Mouse (Mus musculus): Measurements from ENCODE around the gene Abca1. TPM values are rescaled to one million over a fixed set of nuclear protein-coding genes. Genes with fewer than 3 reads are reported as not detected.

Gene Abca1
- polyA plus RNA-seq, 1 experiment from 2014 or later: 4.1 TPM

DNA sequence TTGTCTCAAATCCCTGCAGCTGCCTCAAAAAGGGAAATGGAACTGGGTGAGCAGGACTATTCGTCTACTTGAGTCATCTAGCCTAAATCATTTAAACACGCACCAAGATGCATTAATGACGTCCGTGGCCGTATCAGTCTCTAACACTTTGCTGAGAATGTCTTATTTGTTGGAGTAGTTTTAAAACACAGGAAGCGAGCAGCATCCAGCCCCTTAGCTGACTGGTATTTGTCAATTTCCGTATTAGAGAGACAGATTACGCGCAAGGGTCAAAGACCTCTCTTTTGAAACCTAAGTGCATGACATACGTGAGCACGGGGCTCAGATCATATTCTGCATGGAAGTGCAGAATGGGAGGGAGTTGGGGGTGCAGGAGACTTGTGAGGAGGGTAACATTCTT lies 4.2 kb downstream of the Abca1 start:
- 77% methylated on average over 11 of the region's 11 CpGs for WGBS
- H3K4me2 ChIP-seq (ENCODE audit: low read depth, low read length): no peak overlapping the region
- H3K27me3 ChIP-seq (ENCODE audit: control insufficient read depth, insufficient read depth, low read length): no peaks in the 10 kb centered on the region
- no peak overlapping the region for H3K4me3 ChIP-seq (ENCODE audit: low read length)
- no peak overlapping the region for H3K9ac ChIP-seq (ENCODE audit: low read length)
- no peaks in the 10 kb centered on the region for H3K9me3 ChIP-seq (replicated peaks; ENCODE audit: control insufficient read depth, low read length)
- H3K27ac ChIP-seq (ENCODE audit: low read length): no peak overlapping the region
- no peaks in the 10 kb centered on the region for H3K36me3 ChIP-seq (ENCODE audit: control insufficient read depth, insufficient read depth)
- no peak for ATAC-seq (replicated peaks; ENCODE audit: extremely low read depth, insufficient read depth, low FRiP score)
- H3K4me1 ChIP-seq (ENCODE audit: control insufficient read depth, insufficient read depth, low read length): peaks cover 13% of the 10 kb centered on the region

DNA sequence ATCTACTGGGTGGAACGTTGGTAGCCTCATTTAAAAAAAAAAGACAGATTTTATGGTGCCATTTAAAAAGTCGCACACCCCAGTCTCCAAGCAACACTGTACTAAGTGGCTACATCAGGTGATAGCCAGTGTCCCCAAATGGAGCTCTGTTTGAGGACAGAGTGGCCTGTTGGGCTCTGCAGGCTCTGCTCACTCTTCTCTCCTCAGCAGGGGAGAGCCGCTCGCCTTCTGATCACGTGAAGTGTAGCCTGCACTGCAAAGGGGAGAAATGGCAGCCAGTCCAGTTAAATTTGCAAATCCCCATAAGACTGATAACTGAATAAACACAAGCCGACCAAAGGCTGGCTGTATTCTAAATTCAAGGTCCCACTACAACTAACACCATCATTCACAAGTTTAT lies 6.0 kb downstream of the Abca1 start:
- WGBS: 34% methylated on average over 6 of the region's 6 CpGs
- H3K4me1 ChIP-seq (ENCODE audit: control insufficient read depth, insufficient read depth, low read length): peaks cover 13% of the 10 kb centered on the region

DNA sequence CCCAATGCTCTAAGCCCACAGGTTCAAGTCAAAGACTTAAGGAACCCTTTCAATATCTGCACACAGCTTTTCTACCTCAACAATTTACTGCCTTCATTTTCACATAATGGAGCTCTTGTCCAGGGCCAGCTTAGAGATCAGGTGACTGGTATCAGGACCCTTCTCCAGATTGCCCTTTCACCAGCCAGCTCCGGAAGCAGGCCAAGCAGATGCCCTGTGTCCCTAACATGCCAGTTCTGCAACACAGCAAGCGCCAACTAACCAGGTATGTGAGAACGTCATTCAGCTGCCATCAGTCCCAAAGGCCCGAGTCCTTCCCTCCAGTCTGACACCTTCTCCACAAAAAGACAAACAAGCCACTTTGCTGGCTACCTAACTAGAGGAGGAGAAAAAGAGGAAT lies 6.6 kb downstream of the Abca1 start:
- Histone ChIP-seq H3K4me3 (ENCODE audit: low read length) (no peak overlapping the region), H3K27ac (ENCODE audit: low read length) (no peak overlapping the region), H3K9ac (ENCODE audit: low read length) (no peak overlapping the region), H3K9me3 (replicated peaks; ENCODE audit: control insufficient read depth, low read length) (no peaks in the 10 kb centered on the region), H3K4me2 (ENCODE audit: low read depth, low read length) (no peak overlapping the region), H3K4me1 (ENCODE audit: control insufficient read depth, insufficient read depth, low read length) (peaks cover 11% of the 10 kb centered on the region), H3K27me3 (ENCODE audit: control insufficient read depth, insufficient read depth, low read length) (no peaks in the 10 kb centered on the region), H3K36me3 (ENCODE audit: control insufficient read depth, insufficient read depth) (no peaks in the 10 kb centered on the region)
- WGBS: 60% methylated on average over 4 of the region's 4 CpGs
- no peak for ATAC-seq (replicated peaks; ENCODE audit: extremely low read depth, insufficient read depth, low FRiP score)

More for the DNA sequence above, 6.0 kb downstream of the Abca1 start:
- no peak overlapping the region for H3K27ac ChIP-seq (ENCODE audit: low read length)
- ATAC-seq (replicated peaks; ENCODE audit: extremely low read depth, insufficient read depth, low FRiP score): no peak
- H3K27me3 ChIP-seq (ENCODE audit: control insufficient read depth, insufficient read depth, low read length): no peaks in the 10 kb centered on the region
- no peak overlapping the region for H3K4me2 ChIP-seq (ENCODE audit: low read depth, low read length)
- no peak overlapping the region for H3K4me3 ChIP-seq (ENCODE audit: low read length)
- no peaks in the 10 kb centered on the region for H3K9me3 ChIP-seq (replicated peaks; ENCODE audit: control insufficient read depth, low read length)
- H3K9ac ChIP-seq (ENCODE audit: low read length): no peak overlapping the region
- H3K36me3 ChIP-seq (ENCODE audit: control insufficient read depth, insufficient read depth): no peaks in the 10 kb centered on the region

DNA sequence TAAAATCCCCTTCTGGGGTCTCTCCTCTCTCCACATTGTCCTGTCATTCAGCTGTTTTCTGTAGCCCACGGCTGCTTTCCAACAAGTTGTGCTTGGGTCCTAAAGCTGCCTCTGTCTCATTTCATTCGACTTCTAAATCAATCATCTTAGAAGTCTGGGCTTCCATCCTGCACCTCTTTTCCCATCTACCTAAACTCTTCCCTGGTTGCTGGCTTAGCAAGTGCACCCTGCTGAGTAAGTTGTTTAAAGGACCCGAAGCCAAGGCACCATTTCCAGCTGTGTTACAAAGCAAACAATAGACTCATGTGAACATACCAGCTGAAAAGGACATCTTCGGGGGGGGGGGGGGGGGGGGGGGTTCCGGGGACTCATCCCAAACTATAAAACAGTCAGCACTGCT lies 7.0 kb downstream of the Abca1 start:
- Histone ChIP-seq H3K4me1 (ENCODE audit: control insufficient read depth, insufficient read depth, low read length) (peaks cover 11% of the 10 kb centered on the region), H3K4me3 (ENCODE audit: low read length) (no peak overlapping the region), H3K27ac (ENCODE audit: low read length) (no peak overlapping the region), H3K27me3 (ENCODE audit: control insufficient read depth, insufficient read depth, low read length) (no peaks in the 10 kb centered on the region), H3K4me2 (ENCODE audit: low read depth, low read length) (no peak overlapping the region), H3K9me3 (replicated peaks; ENCODE audit: control insufficient read depth, low read length) (no peaks in the 10 kb centered on the region), H3K9ac (ENCODE audit: low read length) (no peak overlapping the region), H3K36me3 (ENCODE audit: control insufficient read depth, insufficient read depth) (no peaks in the 10 kb centered on the region)
- ATAC-seq (replicated peaks; ENCODE audit: extremely low read depth, insufficient read depth, low FRiP score): no peak
- 38% methylated on average over 4 of the region's 5 CpGs for WGBS

DNA sequence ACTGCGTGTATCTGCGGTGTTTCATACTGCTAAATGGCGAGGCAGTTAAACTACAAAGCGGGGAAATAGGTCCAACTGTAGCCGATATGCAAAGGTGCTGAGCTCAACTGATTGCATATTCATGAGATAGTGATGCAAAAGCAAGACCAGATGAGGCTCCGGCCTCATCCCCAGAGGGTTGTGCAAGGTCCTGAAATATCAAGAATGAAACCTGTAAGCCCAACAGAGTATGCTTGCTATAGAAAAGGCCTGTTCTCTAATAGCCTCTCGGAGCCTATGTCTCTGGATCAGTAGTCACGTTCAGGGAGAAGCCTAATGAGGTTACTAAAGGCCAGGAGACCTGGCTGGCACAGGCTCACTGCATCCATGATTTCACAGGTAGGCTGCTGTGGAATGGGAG lies 9.2 kb downstream of the Abca1 start:
- Histone ChIP-seq H3K36me3 (ENCODE audit: control insufficient read depth, insufficient read depth) (no peaks in the 10 kb centered on the region), H3K27me3 (ENCODE audit: control insufficient read depth, insufficient read depth, low read length) (no peaks in the 10 kb centered on the region), H3K4me2 (ENCODE audit: low read depth, low read length) (no peak overlapping the region), H3K27ac (ENCODE audit: low read length) (no peak overlapping the region), H3K9me3 (replicated peaks; ENCODE audit: control insufficient read depth, low read length) (no peaks in the 10 kb centered on the region), H3K4me3 (ENCODE audit: low read length) (no peak overlapping the region), H3K9ac (ENCODE audit: low read length) (no peak overlapping the region), H3K4me1 (ENCODE audit: control insufficient read depth, insufficient read depth, low read length) (peaks cover 20% of the 10 kb centered on the region)
- 83% methylated on average over 8 of the region's 8 CpGs for WGBS
- no peak for ATAC-seq (replicated peaks; ENCODE audit: extremely low read depth, insufficient read depth, low FRiP score)

DNA sequence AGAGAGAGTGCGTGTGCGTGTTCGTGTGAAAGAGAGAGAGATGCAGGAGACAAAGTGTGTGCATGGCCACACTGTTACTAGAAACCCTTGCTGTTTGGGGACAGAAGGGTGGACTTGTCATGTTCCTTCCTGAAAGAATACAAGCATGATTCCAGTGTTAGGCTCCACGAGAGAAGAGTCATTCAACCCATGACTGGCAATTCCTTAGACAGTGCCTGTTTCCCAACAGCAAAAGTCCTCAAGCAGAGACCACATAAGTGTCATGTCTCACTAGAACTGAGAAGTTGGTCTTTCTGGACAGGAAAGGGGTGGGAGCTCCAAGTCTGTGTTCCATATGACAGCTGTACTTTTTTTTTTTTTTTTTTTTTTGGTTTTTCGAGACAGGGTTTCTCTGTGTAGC lies 10.1 kb downstream of the Abca1 start:
- ATAC-seq (replicated peaks; ENCODE audit: extremely low read depth, insufficient read depth, low FRiP score): no peak
- H3K4me3 ChIP-seq (ENCODE audit: low read length): no peak overlapping the region
- no peak overlapping the region for H3K9ac ChIP-seq (ENCODE audit: low read length)
- no peak overlapping the region for H3K27ac ChIP-seq (ENCODE audit: low read length)
- H3K9me3 ChIP-seq (replicated peaks; ENCODE audit: control insufficient read depth, low read length): no peaks in the 10 kb centered on the region
- H3K27me3 ChIP-seq (ENCODE audit: control insufficient read depth, insufficient read depth, low read length): no peaks in the 10 kb centered on the region
- no peak overlapping the region for H3K4me2 ChIP-seq (ENCODE audit: low read depth, low read length)
- WGBS: 88% methylated on average over 4 of the region's 5 CpGs
- no peaks in the 10 kb centered on the region for H3K36me3 ChIP-seq (ENCODE audit: control insufficient read depth, insufficient read depth)
- H3K4me1 ChIP-seq (ENCODE audit: control insufficient read depth, insufficient read depth, low read length): peaks cover 20% of the 10 kb centered on the region

DNA sequence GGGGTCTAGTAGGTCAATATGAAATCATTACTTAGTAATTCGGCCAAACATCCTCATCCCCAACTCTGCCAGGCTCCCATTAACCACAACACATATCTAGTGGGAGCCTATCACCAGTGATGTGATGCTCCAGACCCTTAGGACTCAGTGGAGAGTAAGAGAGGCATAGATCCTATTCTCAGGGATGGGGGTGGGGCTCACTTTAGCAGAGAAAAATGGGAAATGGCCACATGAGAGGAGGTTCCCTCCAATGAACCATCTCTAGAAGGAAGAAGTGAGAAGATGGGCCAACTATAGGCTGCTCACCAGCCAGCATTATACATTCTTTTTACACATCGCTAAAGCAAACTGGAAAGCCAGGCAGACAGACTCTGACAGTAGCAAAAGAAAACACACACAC lies 10.9 kb downstream of the Abca1 start:
- 80% methylated on average over 2 of the region's 2 CpGs for WGBS
- no peak for ATAC-seq (replicated peaks; ENCODE audit: extremely low read depth, insufficient read depth, low FRiP score)

GRCm38 (mm10) chr4:53147454-53147853 lies 12.2 kb downstream of the Abca1 start:
- H3K27ac ChIP-seq (ENCODE audit: low read length): no peak overlapping the region

More for the DNA sequence above, 10.9 kb downstream of the Abca1 start:
- no peaks in the 10 kb centered on the region for H3K36me3 ChIP-seq (ENCODE audit: control insufficient read depth, insufficient read depth)
- no peak overlapping the region for H3K4me2 ChIP-seq (ENCODE audit: low read depth, low read length)
- H3K9ac ChIP-seq (ENCODE audit: low read length): no peak overlapping the region
- H3K27ac ChIP-seq (ENCODE audit: low read length): no peak overlapping the region
- H3K9me3 ChIP-seq (replicated peaks; ENCODE audit: control insufficient read depth, low read length): no peaks in the 10 kb centered on the region
- no peaks in the 10 kb centered on the region for H3K27me3 ChIP-seq (ENCODE audit: control insufficient read depth, insufficient read depth, low read length)
- peaks cover 21% of the 10 kb centered on the region for H3K4me1 ChIP-seq (ENCODE audit: control insufficient read depth, insufficient read depth, low read length)
- no peak overlapping the region for H3K4me3 ChIP-seq (ENCODE audit: low read length)

DNA sequence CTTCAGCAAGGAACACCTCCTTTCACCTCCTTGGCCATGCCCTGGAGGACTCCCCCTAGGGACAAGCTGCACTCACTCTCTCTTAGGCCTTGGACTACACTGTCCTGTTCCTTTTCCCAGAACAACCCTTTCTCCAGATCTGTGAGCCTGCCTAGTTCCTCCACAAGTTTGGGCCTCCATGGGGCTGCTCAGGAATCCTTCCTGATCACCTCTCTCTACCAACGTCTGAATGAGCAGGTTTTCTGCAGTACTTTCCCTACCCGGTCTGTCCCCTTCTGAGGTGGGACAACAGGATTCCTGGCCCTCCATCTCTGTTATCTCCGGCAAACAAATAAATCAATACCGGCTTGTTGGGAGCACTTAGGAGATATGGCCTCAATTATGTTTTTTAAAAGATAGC lies 12.6 kb downstream of the Abca1 start:
- Histone ChIP-seq H3K9ac (ENCODE audit: low read length) (no peak overlapping the region), H3K27ac (ENCODE audit: low read length) (no peak overlapping the region), H3K9me3 (replicated peaks; ENCODE audit: control insufficient read depth, low read length) (no peaks in the 10 kb centered on the region), H3K27me3 (ENCODE audit: control insufficient read depth, insufficient read depth, low read length) (no peaks in the 10 kb centered on the region), H3K4me1 (ENCODE audit: control insufficient read depth, insufficient read depth, low read length) (peaks cover 13% of the 10 kb centered on the region), H3K4me3 (ENCODE audit: low read length) (no peak overlapping the region), H3K36me3 (ENCODE audit: control insufficient read depth, insufficient read depth) (no peaks in the 10 kb centered on the region), H3K4me2 (ENCODE audit: low read depth, low read length) (no peak overlapping the region)
- no peak for ATAC-seq (replicated peaks; ENCODE audit: extremely low read depth, insufficient read depth, low FRiP score)
- 50% methylated on average over 4 of the region's 4 CpGs for WGBS

More at GRCm38 (mm10) chr4:53147454-53147853, 12.2 kb downstream of the Abca1 start:
- no peak for ATAC-seq (replicated peaks; ENCODE audit: extremely low read depth, insufficient read depth, low FRiP score)
- no peak overlapping the region for H3K9ac ChIP-seq (ENCODE audit: low read length)
- WGBS: 17% methylated on average over 2 of the region's 2 CpGs
- peaks cover 13% of the 10 kb centered on the region for H3K4me1 ChIP-seq (ENCODE audit: control insufficient read depth, insufficient read depth, low read length)
- H3K4me2 ChIP-seq (ENCODE audit: low read depth, low read length): no peak overlapping the region
- H3K27me3 ChIP-seq (ENCODE audit: control insufficient read depth, insufficient read depth, low read length): no peaks in the 10 kb centered on the region
- no peaks in the 10 kb centered on the region for H3K9me3 ChIP-seq (replicated peaks; ENCODE audit: control insufficient read depth, low read length)
- no peak overlapping the region for H3K4me3 ChIP-seq (ENCODE audit: low read length)
- H3K36me3 ChIP-seq (ENCODE audit: control insufficient read depth, insufficient read depth): no peaks in the 10 kb centered on the region
